Mouse (Mus musculus) spleen, adult 2 months (tissue): Measurements from ENCODE around the gene Grin2c.

Experiments
- CTCF ChIP-seq: fragments of 200-500 bp; IDR thresholded peaks from 2 replicates; pipeline ENCODE4 v1.5.1; 2011; ENCODE audit warnings: mild to moderate bottlenecking, inconsistent platforms; ENCODE audit not compliant: insufficient read depth, insufficient read length, insufficient replicate concordance; ENCODE audit errors: extremely low read depth
- POLR2A ChIP-seq: fragments of 200-500 bp; IDR thresholded peaks from 2 replicates; pipeline ENCODE4 v1.6.1; 2011; ENCODE audit warnings: low read depth, low read length, inconsistent platforms

- no peak for TF ChIP-seq CTCF
- no peak for TF ChIP-seq POLR2A
These were observed 8.5 kb upstream of the Grin2c start for GRCm38 (mm10) chr11:115275509-115275908.
